Mouse (Mus musculus): ENCODE data around the gene Ggta1. TPM values are rescaled to one million over a fixed set of nuclear protein-coding genes. Genes with fewer than 3 reads are reported as not detected.

The Ggta1 gene
- 5.7 and 6.6 TPM in 2 replicates for polyA plus RNA-seq (2012; rRNA removed)

GRCm38 (mm10) chr2:35462791-35463281, at the start of gene Ggta1:
TSS of gene Ggta1 (minus strand) at chr2:35463231.

GRCm38 (mm10) chr2:35397096-35397495, 65.9 kb downstream of the Ggta1 start, which contains the start of gene 4930402F06Rik:
TSS of gene 4930402F06Rik (minus strand) at chr2:35397175.

GRCm38 (mm10) chr2:35367629-35368028, 95.4 kb downstream of the Ggta1 start, which contains the start of gene 4930568D16Rik:
TSS of gene 4930568D16Rik (minus strand) at chr2:35367729.

Other genes with a start within 250 kb of the Ggta1 start
- gene Gsn, start 206.9 kb downstream of the Ggta1 start, polyA plus RNA-seq (2012; rRNA removed), result 33.2 and 33.6 TPM in 2 replicates
- 11.0 and 12.9 TPM in 2 replicates for gene Stom, start 126.3 kb downstream of the Ggta1 start, polyA plus RNA-seq (2012; rRNA removed)
- not detected in 2 replicates for gene 4930568D16Rik, start 95.5 kb downstream of the Ggta1 start, polyA plus RNA-seq (2012; rRNA removed)
- not detected in 2 replicates for gene 4930402F06Rik, start 66.1 kb downstream of the Ggta1 start, polyA plus RNA-seq (2012; rRNA removed)
- gene Dab2ip, start 95.0 kb upstream of the Ggta1 start, polyA plus RNA-seq (2012; rRNA removed), result 96.3 and 106 TPM in 2 replicates

Measured in central nervous system, embryonic 18 days (tissue).